Mouse (Mus musculus) E14TG2a.4 (cell line): Measurements from ENCODE around the gene Gmeb2.

ENCODE experiments used
- CTCF ChIP-seq: conservative IDR thresholded peaks from 2 replicates; pipeline ENCODE4 v1.5.1; 2014; ENCODE audit warnings: low read length
- NANOG ChIP-seq: IDR thresholded peaks from 2 replicates; pipeline ENCODE4 v1.6.1; 2014; ENCODE audit warnings: borderline replicate concordance, low read length, mixed read lengths

DNA sequence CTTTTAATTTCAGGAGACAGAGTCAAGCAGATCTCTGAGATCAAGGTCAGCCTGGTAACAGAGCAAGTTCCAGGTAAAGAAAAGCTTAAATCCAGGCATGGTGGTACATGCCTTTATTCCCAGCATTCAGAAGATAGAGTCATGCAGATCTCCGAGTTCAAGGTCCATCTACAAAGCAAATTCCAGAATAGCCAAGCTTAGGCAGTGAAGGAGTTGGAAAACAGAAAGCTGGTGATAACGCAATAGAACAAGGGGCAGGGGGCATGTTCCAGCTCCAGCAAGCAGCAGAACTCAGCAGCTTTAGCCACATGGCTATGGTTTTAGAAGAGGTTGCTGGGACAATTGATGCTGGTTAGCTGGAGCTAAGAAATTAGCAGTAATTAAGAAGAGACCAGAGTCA is 62.8 kb downstream of the Gmeb2 start:
- TF ChIP-seq CTCF = no peak
- no peak for TF ChIP-seq NANOG
